Mouse (Mus musculus): ENCODE data around the gene Rims1.

DNA sequence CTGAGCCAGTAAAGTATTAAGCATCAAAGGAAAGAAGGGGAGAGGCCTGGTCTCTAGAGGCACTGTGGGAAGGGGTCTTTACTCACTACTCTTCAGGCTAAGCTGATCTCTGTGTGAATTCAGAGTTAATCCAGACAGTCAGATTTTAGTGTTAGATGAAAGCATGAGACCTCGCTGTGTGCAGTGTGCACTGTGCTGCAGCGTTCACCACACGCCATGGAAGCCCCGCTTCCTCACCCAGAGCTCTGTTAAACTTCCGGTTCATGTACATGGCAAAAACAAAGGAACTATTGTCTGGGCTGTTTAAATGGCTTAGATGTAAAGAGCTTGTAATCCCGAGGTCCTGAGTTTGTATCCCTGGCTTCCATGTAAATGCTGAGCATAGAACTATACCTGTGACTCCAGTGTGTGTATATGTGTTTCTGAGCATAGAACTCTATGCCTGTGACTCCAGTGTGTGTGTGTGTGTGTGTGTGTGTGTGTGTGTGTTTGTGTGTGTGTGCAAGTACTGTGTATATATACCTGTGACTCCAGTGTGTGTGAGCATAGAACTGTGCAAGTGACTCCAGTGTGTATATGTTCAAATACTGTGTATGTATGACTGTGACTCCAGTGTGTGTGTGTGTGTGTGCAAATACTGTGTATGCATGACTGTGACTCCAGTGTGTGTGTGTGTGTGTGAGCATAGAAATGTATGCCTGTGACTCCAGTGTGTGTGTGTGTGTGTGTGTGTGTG, 484.7 kb downstream of the Rims1 start:
- no peak for TF ChIP-seq CTCF (IDR thresholded peaks at IDR 0.05; ENCODE audit: low read depth, low read length)
- TF ChIP-seq POLR2A (IDR thresholded peaks at IDR 0.05; ENCODE audit: insufficient read depth, low read length): no peak
- no peak for TF ChIP-seq EP300 (IDR thresholded peaks at IDR 0.05; ENCODE audit: insufficient read depth, low read depth, low read length)
